Mouse (Mus musculus) ES-E14 (cell line): ENCODE measurements around the gene Ptges3l. TPM values are rescaled to one million over a fixed set of nuclear protein-coding genes. Genes with fewer than 3 reads are reported as not detected.
A peak's percentile ranks its signal among the peaks of the same experiment; 100 is the strongest.

Source experiments
- DNase-seq: peaks from one replicate; pipeline ENCODE4 v3.0.0-alpha.2; 2013; ENCODE audit warnings: low read depth, low spot score
- H3K27ac ChIP-seq: 2 replicates; pipeline ENCODE4 v1.5.1; 2012; ENCODE audit warnings: low read depth, mild to moderate bottlenecking, low read length, moderate library complexity, mixed read lengths; ENCODE audit not compliant: poor library complexity, insufficient read depth, severe bottlenecking
- H3K36me3 ChIP-seq: 2 replicates; pipeline ENCODE4 v1.6.1; 2012; ENCODE audit warnings: mild to moderate bottlenecking, low read length, moderate library complexity, mixed read lengths; ENCODE audit not compliant: control insufficient read depth, poor library complexity, insufficient read depth, severe bottlenecking
- H3K4me1 ChIP-seq, 2 experiments: fragments of 150-350 bp in 1 of 2; sonication (generic) in 1 of 2; 2 replicates each; pipeline ENCODE4 v1.6.1; 2012; ENCODE audit warnings: low read length in 2 of 2, mild to moderate bottlenecking in 1 of 2, mixed read lengths in 1 of 2; ENCODE audit not compliant: control insufficient read depth in 2 of 2, insufficient read depth in 2 of 2, poor library complexity in 1 of 2
- H3K4me3 ChIP-seq, 2 experiments: fragments of 150-350 bp in 1 of 2; sonication (generic) in 1 of 2; 2 replicates each; pipeline ENCODE4 v1.5.1; 2012; ENCODE audit warnings: low read length in 2 of 2, low read depth in 1 of 2, mild to moderate bottlenecking in 1 of 2, mixed read lengths in 1 of 2; ENCODE audit not compliant: insufficient read depth in 1 of 2, poor library complexity in 1 of 2, severe bottlenecking in 1 of 2
- H3K9ac ChIP-seq: 2 replicates; pipeline ENCODE4 v1.6.1; 2012; ENCODE audit warnings: low read depth, mild to moderate bottlenecking, low read length, mixed read lengths; ENCODE audit not compliant: poor library complexity, insufficient read depth, severe bottlenecking
- H3K9me3 ChIP-seq: fragments of 150-350 bp; sonication (generic); 2 replicates; pipeline ENCODE4 v1.6.1; 2012; ENCODE audit warnings: low read depth, mild to moderate bottlenecking, low read length; ENCODE audit not compliant: control insufficient read depth, insufficient read depth
- CHD2 ChIP-seq: IDR thresholded peaks from 2 replicates; pipeline ENCODE4 v1.6.1; 2014; ENCODE audit warnings: mild to moderate bottlenecking, low read depth, low read length, inconsistent platforms
- HCFC1 ChIP-seq: IDR thresholded peaks from 2 replicates; pipeline ENCODE4 v1.6.1; 2012; ENCODE audit warnings: low read length, inconsistent platforms, borderline replicate concordance; ENCODE audit not compliant: insufficient read depth
- MAFK ChIP-seq: IDR thresholded peaks from 2 replicates; pipeline ENCODE4 v1.6.1; 2014; ENCODE audit warnings: mild to moderate bottlenecking, low read depth, low read length, inconsistent platforms; ENCODE audit not compliant: insufficient read depth
- ZC3H11A ChIP-seq: IDR thresholded peaks from 2 replicates; pipeline ENCODE4 v1.6.1; 2012; ENCODE audit warnings: low read depth, mild to moderate bottlenecking, inconsistent platforms, low read length, borderline replicate concordance
- ZNF384 ChIP-seq: IDR thresholded peaks from 2 replicates; pipeline ENCODE4 v1.6.1; 2012; ENCODE audit warnings: low read depth, low read length, inconsistent platforms
- in situ Hi-C, 2 experiments: fragments of 600-800 bp; cut with MboI; formaldehyde crosslinking; loops; one replicate each; pipeline ENCODE4 v1.15.1; 2025; ENCODE audit warnings: low sequenced_read_pairs in 2 of 2, inconsistent platforms in 1 of 2; ENCODE audit not compliant: unreplicated experiment in 2 of 2
- total RNA-seq: library from RNA; depleted of rRNA; stranded (reverse); fragments of 300-350 nt; gene quantifications from 2 replicates; pipeline ENCODE4 v1.2.3, GENCODE M21; 2012

Gene Ptges3l
- total RNA-seq, 1 experiment = 3.2 TPM

GRCm38 (mm10) chr11:101464211-101465100 is 39.3 kb upstream of the Ptges3l start, which contains the start of gene Rnd2:
Gene Rnd2 (plus strand): TSS chr11:101464999.
- H3K4me1 ChIP-seq = peaks cover 7 to 32% of the 10 kb centered on the region in 2 experiments; a peak in 3 of 4 replicates
- H3K9ac ChIP-seq = peak within 1 kb of the TSS; percentile 74
- H3K4me3 ChIP-seq = peak within 1 kb of the TSS; percentile 77 to 79
- TF ChIP-seq MAFK (0 out of 2 replicates have a peak, but pooled peaks have one; percentile 42), CHD2 (no peak)
- H3K36me3 ChIP-seq = peaks cover 23% of the 10 kb centered on the region
- no peak for DNase-seq
- H3K27ac ChIP-seq = peak within 1 kb of the TSS; percentile 82
- H3K9me3 ChIP-seq = no peaks in the 10 kb centered on the region
- in situ Hi-C loops = no loop called here

GRCm38 (mm10) chr11:101462583-101463440 is 37.7 kb upstream of the Ptges3l start:
- TF ChIP-seq HCFC1 (no peak), ZNF384 (no peak), CHD2 (no peak), MAFK (no peak), ZC3H11A (no peak)
- Histone ChIP-seq H3K9me3 (no peaks in the 10 kb centered on the region), H3K4me1 (peaks cover 11 to 41% of the 10 kb centered on the region in 2 experiments; a peak in 3 of 4 replicates), H3K27ac (no peak overlapping the region), H3K36me3 (peaks cover 23% of the 10 kb centered on the region), H3K4me3 (no peak overlapping the region), H3K9ac (no peak overlapping the region)
- DNase-seq = no peak
- in situ Hi-C loops = no loop called here

GRCm38 (mm10) chr11:101462141-101462540 is 37.0 kb upstream of the Ptges3l start:
- Histone ChIP-seq H3K4me3 (no peak overlapping the region), H3K27ac (no peak overlapping the region), H3K4me1 (peaks cover 11 to 41% of the 10 kb centered on the region in 2 experiments; a peak in 3 of 4 replicates), H3K9ac (no peak overlapping the region), H3K36me3 (peaks cover 23% of the 10 kb centered on the region), H3K9me3 (no peaks in the 10 kb centered on the region)
- in situ Hi-C loops = no loop called here
- DNase-seq = no peak
- TF ChIP-seq HCFC1 (no peak), ZC3H11A (no peak), ZNF384 (no peak)

- H3K4me3 ChIP-seq = peak overlapping the region; percentile 5 to 6; a peak in 1 of 4 replicates
- H3K9ac ChIP-seq = no peak overlapping the region
- in situ Hi-C loops = no loop called here
- peaks cover 23% of the 10 kb centered on the region for H3K36me3 ChIP-seq
- TF ChIP-seq ZC3H11A = no peak
- no peak for TF ChIP-seq HCFC1
- no peak for TF ChIP-seq CHD2
- TF ChIP-seq ZNF384 = no peak
- no peak for TF ChIP-seq MAFK
- DNase-seq = no peak
- no peak overlapping the region for H3K27ac ChIP-seq
- peaks cover 9 to 39% of the 10 kb centered on the region in 2 experiments; a peak in 3 of 4 replicates for H3K4me1 ChIP-seq
- no peaks in the 10 kb centered on the region for H3K9me3 ChIP-seq
These were observed 35.2 kb upstream of the Ptges3l start for GRCm38 (mm10) chr11:101460321-101460720.
